Mouse (Mus musculus): ENCODE data around the gene A430033K04Rik.

DNA sequence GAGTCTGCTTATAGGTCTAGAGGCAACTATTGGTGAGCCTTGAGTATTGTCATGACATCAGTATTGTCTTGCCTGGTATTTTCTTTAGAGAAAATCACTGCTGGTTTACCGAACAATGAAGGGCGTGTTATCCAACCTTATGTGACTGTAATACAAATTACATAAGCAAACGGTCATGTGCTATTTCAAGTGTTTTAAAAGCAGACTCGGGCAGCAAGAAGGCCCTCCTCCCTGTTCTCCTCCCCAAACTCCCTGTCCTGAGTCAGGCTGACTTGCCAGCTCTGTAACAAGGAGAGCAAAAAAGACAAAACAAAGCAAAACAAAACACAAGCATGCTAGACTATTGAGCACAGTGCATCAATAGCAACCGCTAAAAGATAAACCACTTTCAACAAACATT is 1.8 kb upstream of the A430033K04Rik start:
- no peak for TF ChIP-seq CTCF (IDR thresholded peaks at IDR 0.05; ENCODE audit: low read depth, low read length)
- TF ChIP-seq POLR2AphosphoS5 (IDR thresholded peaks at IDR 0.05; ENCODE audit: insufficient replicate concordance, low read depth, low read length) = no peak
- TF ChIP-seq TAL1 (conservative IDR thresholded peaks at IDR 0.05; ENCODE audit: low read depth, low read length) = no peak
- no peak for TF ChIP-seq GATA1 (IDR thresholded peaks at IDR 0.05; ENCODE audit: borderline replicate concordance, low read length)
- TF ChIP-seq GATA2 (IDR thresholded peaks at IDR 0.05; ENCODE audit: borderline replicate concordance, low read depth, low read length) = no peak
